Comparison of ENCODE assay signal across 10 mouse cellular contexts in genomic region chr2:92331410-92331809, GRCm38 (mm10). TPM values are rescaled to one million over a fixed set of nuclear protein-coding genes. Genes with fewer than 3 reads are reported as not detected.
DNase-seq lines count a peak whose midpoint lies in the region; ATAC-seq and TF ChIP-seq lines count a peak whose summit lies in the region.
"Had no signal": no experiment of that assay in that cellular context is flagged by ENCODE, and none has a peak within 500 bp of the region (broad histone marks: within the 10 kb centered on the region; RNA-seq: fewer than 3 reads in every experiment).

No protein-coding gene starts in this region.

- no peak for ATAC-seq in hindbrain, postnatal 0 days
- ATAC-seq in hindbrain, embryonic 16.5 days: no peak
- no peak for ATAC-seq in frontal cortex, adult (ENCODE audit: low TSS enrichment)

- DNase-seq in hindbrain, postnatal 0 days (ENCODE audit: low spot score): peak; percentile 86
- peak; percentile 14 for DNase-seq in thymus, postnatal 14 days
- DNase-seq in thymus, adult 2 months: no peak
- DNase-seq in cerebellum, adult 2 months: peak; percentile 34 to 57
- peak; percentile 18 for DNase-seq in skeletal muscle tissue, adult 2 months (ENCODE audit: low read depth, low spot score)
- DNase-seq in adrenal gland, adult 8-10 months: no peak

- 63% methylated on average over 2 of the region's 2 CpGs for WGBS in hindbrain, postnatal 0 days
- WGBS in hindbrain, embryonic 16.5 days: 70% methylated on average over 2 of the region's 2 CpGs
- 92% methylated on average over 2 of the region's 2 CpGs for WGBS in thymus, adult 2 months
- WGBS in cerebellum, adult 2 months: 47% methylated on average over 2 of the region's 2 CpGs

- H3K4me1 ChIP-seq in hindbrain, postnatal 0 days (ENCODE audit: insufficient read depth, low read length): no peaks in the 10 kb centered on the region
- H3K4me1 ChIP-seq in hindbrain, embryonic 16.5 days (ENCODE audit: control insufficient read depth, insufficient read depth, low read depth, low read length): no peaks in the 10 kb centered on the region
- no peaks in the 10 kb centered on the region for H3K4me1 ChIP-seq in thymus, adult 2 months (replicated peaks; ENCODE audit: control insufficient read depth, insufficient read depth, low read length)
- no peaks in the 10 kb centered on the region for H3K4me1 ChIP-seq in cerebellum, adult 2 months (ENCODE audit: control insufficient read depth, insufficient read depth, low read length)
- H3K4me1 ChIP-seq: embryonic facial prominence, embryonic 15.5 days had no signal

- no peak for TF ChIP-seq POLR2A in thymus, adult 2 months (IDR thresholded peaks at IDR 0.05; ENCODE audit: control insufficient read depth, extremely low read depth, insufficient read depth, low read length, poor library complexity)
- TF ChIP-seq POLR2A in cerebellum, adult 2 months (IDR thresholded peaks at IDR 0.05; ENCODE audit: borderline replicate concordance, insufficient read depth, low read length): no peak

- H3K36me3 ChIP-seq in hindbrain, postnatal 0 days (ENCODE audit: insufficient read depth, low read length): peaks cover 20% of the 10 kb centered on the region; the same call in 1 of the 2 replicates
- peaks cover 23% of the 10 kb centered on the region for H3K36me3 ChIP-seq in hindbrain, embryonic 16.5 days (ENCODE audit: control insufficient read depth, insufficient read depth, low read length)
- peaks cover 29% of the 10 kb centered on the region for H3K36me3 ChIP-seq in thymus, adult 2 months (ENCODE audit: control insufficient read depth, insufficient read depth, low read length)

- H3K27ac ChIP-seq in hindbrain, postnatal 0 days: no peak overlapping the region
- H3K27ac ChIP-seq in hindbrain, embryonic 16.5 days (ENCODE audit: low read depth, low read length): no peak overlapping the region
- H3K27ac ChIP-seq in thymus, adult 2 months (ENCODE audit: control insufficient read depth, insufficient read depth, low read length): no peak overlapping the region
- no peak overlapping the region for H3K27ac ChIP-seq in cerebellum, adult 2 months (ENCODE audit: insufficient read depth, low read length)
- H3K27ac ChIP-seq: embryonic facial prominence, embryonic 15.5 days; layer of hippocampus, adult 2 months had no signal

- no peaks in the 10 kb centered on the region for H3K9me3 ChIP-seq in hindbrain, postnatal 0 days (ENCODE audit: low read length)
- H3K9me3 ChIP-seq in hindbrain, embryonic 16.5 days (ENCODE audit: control insufficient read depth, low read length): no peaks in the 10 kb centered on the region
- H3K9me3 ChIP-seq: embryonic facial prominence, embryonic 15.5 days had no signal

- TF ChIP-seq CTCF in hindbrain, postnatal 0 days (IDR thresholded peaks at IDR 0.05; ENCODE audit: low read depth): peak; percentile 66
- TF ChIP-seq CTCF in thymus, adult 2 months (IDR thresholded peaks at IDR 0.05; ENCODE audit: borderline replicate concordance, control insufficient read depth, extremely low read depth, insufficient read depth, low read length, poor library complexity): no peak
- peak; percentile 23; the same call in 1 of the 2 replicates for TF ChIP-seq CTCF in cerebellum, adult 2 months (IDR thresholded peaks at IDR 0.05; ENCODE audit: borderline replicate concordance, insufficient read depth, low read depth, low read length)

- H3K27me3 ChIP-seq in hindbrain, postnatal 0 days (ENCODE audit: insufficient read depth, low read length): no peaks in the 10 kb centered on the region
- no peaks in the 10 kb centered on the region for H3K27me3 ChIP-seq in hindbrain, embryonic 16.5 days (replicated peaks; ENCODE audit: control insufficient read depth, insufficient read depth, low read length)
- no peaks in the 10 kb centered on the region for H3K27me3 ChIP-seq in thymus, adult 2 months (ENCODE audit: control insufficient read depth, insufficient read depth, low read length)
- H3K27me3 ChIP-seq in cerebellum, adult 2 months (ENCODE audit: control insufficient read depth, insufficient read depth, low read length): no peaks in the 10 kb centered on the region
- H3K27me3 ChIP-seq: embryonic facial prominence, embryonic 15.5 days had no signal

- no peak overlapping the region for H3K4me2 ChIP-seq in hindbrain, postnatal 0 days (ENCODE audit: low read depth, low read length)
- H3K4me2 ChIP-seq in hindbrain, embryonic 16.5 days (ENCODE audit: low read length): no peak overlapping the region
- H3K4me2 ChIP-seq: embryonic facial prominence, embryonic 15.5 days had no signal

- no peak overlapping the region for H3K4me3 ChIP-seq in hindbrain, postnatal 0 days (ENCODE audit: low read length)
- no peak overlapping the region for H3K4me3 ChIP-seq in hindbrain, embryonic 16.5 days (ENCODE audit: low read length)
- H3K4me3 ChIP-seq in thymus, adult 2 months (ENCODE audit: control insufficient read depth, insufficient read depth, low read length): no peak overlapping the region
- H3K4me3 ChIP-seq in cerebellum, adult 2 months (replicated peaks; ENCODE audit: insufficient read depth, low read depth, low read length): no peak overlapping the region
- H3K4me3 ChIP-seq: embryonic facial prominence, embryonic 15.5 days; layer of hippocampus, adult 2 months had no signal

- no peak overlapping the region for H3K9ac ChIP-seq in hindbrain, postnatal 0 days (replicated peaks; ENCODE audit: low read length)
- H3K9ac ChIP-seq in hindbrain, embryonic 16.5 days (ENCODE audit: low read depth, low read length): no peak overlapping the region
- H3K9ac ChIP-seq: embryonic facial prominence, embryonic 15.5 days had no signal

RNA-seq across cellular contexts. Expression of gene Pex16, which starts 43.1 kb away (rescaled TPM):
- total RNA-seq in hindbrain, postnatal 0 days (2014; rRNA removed): 27.8 and 35.2 TPM in 2 replicates
- polyA plus RNA-seq in hindbrain, postnatal 0 days (2015; fragmentation: Nextera tagmentation; extraction: Ambion mirVana): 44.3 and 48.6 TPM in 2 replicates
- 43.5 and 45.6 TPM in 2 replicates for polyA plus RNA-seq in hindbrain, embryonic 16.5 days (2015; fragmentation: Nextera tagmentation; extraction: Ambion mirVana)
- 76.1 and 78.0 TPM in 2 replicates for polyA plus RNA-seq in thymus, adult 2 months (2012; rRNA removed)
- polyA plus RNA-seq in cerebellum, adult 2 months (2012; rRNA removed): 60.7 and 63.5 TPM in 2 replicates
- total RNA-seq in adrenal gland, adult 8-10 months (2022): 100 to 1,000 TPM in 2 of 4 experiments, 10 to 100 TPM in 2; 63.1 to 281 (median 138) TPM

RNA-seq across cellular contexts. Expression of gene Large2, which starts 43.3 kb away (rescaled TPM):
- 0.11 and 0.16 TPM in 2 replicates for total RNA-seq in hindbrain, postnatal 0 days (2014; rRNA removed)
- polyA plus RNA-seq in hindbrain, postnatal 0 days (2015; fragmentation: Nextera tagmentation; extraction: Ambion mirVana): 1.8 and 2.1 TPM in 2 replicates
- 1.7 and 2.3 TPM in 2 replicates for polyA plus RNA-seq in hindbrain, embryonic 16.5 days (2015; fragmentation: Nextera tagmentation; extraction: Ambion mirVana)
- 10.4 and 13.9 TPM in 2 replicates for polyA plus RNA-seq in thymus, adult 2 months (2012; rRNA removed)
- polyA plus RNA-seq in cerebellum, adult 2 months (2012; rRNA removed): 0.62 and 1.4 TPM in 2 replicates
- total RNA-seq in adrenal gland, adult 8-10 months (2022): 1 to 10 TPM in 3 of 4 experiments, under 1 TPM in 1; 0.40 to 4.6 (median 2.1) TPM

RNA-seq across cellular contexts. Expression of gene 1700029I15Rik, which starts 50.9 kb away (rescaled TPM):
- 1.6 and 1.8 TPM in 2 replicates for total RNA-seq in hindbrain, postnatal 0 days (2014; rRNA removed)
- 4.0 and 4.9 TPM in 2 replicates for polyA plus RNA-seq in hindbrain, postnatal 0 days (2015; fragmentation: Nextera tagmentation; extraction: Ambion mirVana)
- 5.8 and 7.7 TPM in 2 replicates for polyA plus RNA-seq in hindbrain, embryonic 16.5 days (2015; fragmentation: Nextera tagmentation; extraction: Ambion mirVana)
- polyA plus RNA-seq in thymus, adult 2 months (2012; rRNA removed): 6.4 and 9.0 TPM in 2 replicates
- 6.4 and 6.9 TPM in 2 replicates for polyA plus RNA-seq in cerebellum, adult 2 months (2012; rRNA removed)
- total RNA-seq in adrenal gland, adult 8-10 months (2022): 10 to 100 TPM in 2 of 4 experiments, 1 to 10 TPM in 2; 8.0 to 18.6 (median 10.3) TPM

Comparison
In these comparisons a context has a peak if more than half of its experiments do, and no peak if none do; other contexts are left out.
1. DNase-seq: peak in hindbrain, postnatal 0 days (single experiment), thymus, postnatal 14 days (single experiment), cerebellum, adult 2 months (2 of 2) and skeletal muscle tissue, adult 2 months (single experiment); none in thymus, adult 2 months (single experiment) and adrenal gland, adult 8-10 months (single experiment).